Mouse (Mus musculus): ENCODE data around the gene Mreg. TPM values are rescaled to one million over a fixed set of nuclear protein-coding genes. Genes with fewer than 3 reads are reported as not detected.
"Not testable (repeated sequence)": the region's sequence is repeated elsewhere in the genome, so short reads cannot be mapped to it uniquely, and the experiment has no call there.

The Mreg gene
- polyA plus RNA-seq, 1 experiment from 2014 or later, result 3.9 TPM

- H3K9ac ChIP-seq, result peak overlapping the region; percentile 60; the same call in 1 of the 2 replicates
- peak overlapping the region; percentile 64 for H3K4me2 ChIP-seq
- H3K27ac ChIP-seq, result no peak overlapping the region
- ATAC-seq (ENCODE audit: insufficient number of reproducible peaks, insufficient read depth, low FRiP score, low TSS enrichment, low read depth), result peak; percentile 83
- no peaks in the 10 kb centered on the region for H3K9me3 ChIP-seq
- H3K4me1 ChIP-seq, result no peaks in the 10 kb centered on the region
- H3K27me3 ChIP-seq, result peaks cover 29% of the 10 kb centered on the region
- H3K36me3 ChIP-seq, result no peaks in the 10 kb centered on the region
- 1% methylated on average over 11 of the region's 18 CpGs for WGBS
- peak overlapping the region; percentile 47 for H3K4me3 ChIP-seq
Measured at GRCm38 (mm10) chr1:72226172-72226886, 14.2 kb upstream of the Mreg start.

DNA sequence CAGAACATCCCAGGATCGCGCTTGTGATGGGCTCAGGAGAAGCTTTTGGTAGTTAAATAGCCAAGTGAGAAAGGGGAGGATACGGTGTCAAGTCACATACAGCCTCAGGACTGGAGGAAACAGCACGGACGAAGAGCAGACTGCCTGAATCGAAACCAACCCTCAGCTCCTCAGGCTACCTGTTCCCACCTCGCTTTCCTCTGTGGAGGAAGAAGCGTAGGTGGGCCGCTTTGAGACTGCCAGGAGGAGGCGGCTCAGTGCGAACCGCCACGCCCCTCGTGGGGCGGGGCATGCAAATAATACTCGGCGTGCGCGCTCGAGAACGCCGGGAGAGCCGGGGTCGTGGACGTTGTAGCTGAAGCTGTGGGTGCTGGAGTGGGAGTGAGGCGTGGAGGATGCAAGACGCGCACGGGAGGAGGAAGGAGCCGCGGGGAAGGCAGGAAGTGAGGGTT is 13.6 kb upstream of the Mreg start:
- under 1% methylated on average over 25 of the region's 31 CpGs for WGBS
- ATAC-seq (ENCODE audit: insufficient number of reproducible peaks, insufficient read depth, low FRiP score, low TSS enrichment, low read depth), result peak; percentile 84
- peak overlapping the region; percentile 60; the same call in 1 of the 2 replicates for H3K9ac ChIP-seq
- H3K36me3 ChIP-seq, H3K4me1 ChIP-seq, H3K27ac ChIP-seq, H3K9me3 ChIP-seq: not testable (repeated sequence)
- H3K27me3 ChIP-seq, result peaks cover 29% of the 10 kb centered on the region
- H3K4me2 ChIP-seq, result peak overlapping the region; percentile 64
- H3K4me3 ChIP-seq, result peak overlapping the region; percentile 47

- H3K4me1 ChIP-seq, result no peaks in the 10 kb centered on the region
- peak overlapping the region; percentile 47 for H3K4me3 ChIP-seq
- no peaks in the 10 kb centered on the region for H3K9me3 ChIP-seq
- 8% methylated on average over 13 of the region's 13 CpGs for WGBS
- H3K9ac ChIP-seq, result peak overlapping the region; percentile 60; the same call in 1 of the 2 replicates
- ATAC-seq (ENCODE audit: insufficient number of reproducible peaks, insufficient read depth, low FRiP score, low TSS enrichment, low read depth), result no peak
- no peak overlapping the region for H3K27ac ChIP-seq
- H3K4me2 ChIP-seq, result peak overlapping the region; percentile 64
- no peaks in the 10 kb centered on the region for H3K36me3 ChIP-seq
- H3K27me3 ChIP-seq, result peaks cover 29% of the 10 kb centered on the region
Measured at GRCm38 (mm10) chr1:72225054-72225718, 13.1 kb upstream of the Mreg start.

- peaks cover 23% of the 10 kb centered on the region for H3K27me3 ChIP-seq
- WGBS, result 15% methylated on average over 4 of the region's 4 CpGs
- peaks cover 2% of the 10 kb centered on the region; the same call in 1 of the 2 replicates for H3K4me1 ChIP-seq
- H3K9me3 ChIP-seq, result no peaks in the 10 kb centered on the region
- ATAC-seq (ENCODE audit: insufficient number of reproducible peaks, insufficient read depth, low FRiP score, low TSS enrichment, low read depth), result no peak
- H3K27ac ChIP-seq, result no peak overlapping the region
- no peak overlapping the region for H3K4me3 ChIP-seq
- no peaks in the 10 kb centered on the region for H3K36me3 ChIP-seq
- H3K9ac ChIP-seq, result no peak overlapping the region
- H3K4me2 ChIP-seq, result no peak overlapping the region
Measured at GRCm38 (mm10) chr1:72220008-72220407, 7.9 kb upstream of the Mreg start.

DNA sequence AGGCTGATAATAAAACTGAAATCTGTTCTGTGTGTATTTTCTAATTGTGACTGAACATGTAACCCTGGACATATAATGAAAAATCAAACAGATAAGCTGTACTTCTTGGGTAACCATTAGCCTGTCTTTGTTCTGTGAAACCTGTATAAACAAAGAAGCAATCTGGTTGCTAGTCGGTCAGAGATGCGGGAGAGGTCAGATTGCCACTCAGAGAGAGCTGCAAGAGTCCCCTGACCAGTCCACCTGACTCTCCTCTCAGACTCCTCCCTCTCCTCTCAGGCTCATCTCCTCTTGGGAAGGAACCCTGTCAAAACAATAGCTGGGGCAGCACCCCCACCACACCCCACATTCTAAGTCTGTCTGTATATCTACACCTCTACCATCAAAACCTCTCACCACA is 7.0 kb upstream of the Mreg start:
- 42% methylated on average over 2 of the region's 2 CpGs for WGBS
- Histone ChIP-seq H3K27me3 (peaks cover 14% of the 10 kb centered on the region), H3K4me1 (peaks cover 9% of the 10 kb centered on the region; the same call in 1 of the 2 replicates), H3K36me3 (no peaks in the 10 kb centered on the region), H3K4me3 (no peak overlapping the region), H3K9ac (no peak overlapping the region), H3K9me3 (no peaks in the 10 kb centered on the region), H3K4me2 (no peak overlapping the region), H3K27ac (no peak overlapping the region)
- ATAC-seq (ENCODE audit: insufficient number of reproducible peaks, insufficient read depth, low FRiP score, low TSS enrichment, low read depth), result no peak

- H3K4me1 ChIP-seq, result peaks cover 9% of the 10 kb centered on the region; the same call in 1 of the 2 replicates
- H3K27ac ChIP-seq, result no peak overlapping the region
- no peak overlapping the region for H3K4me3 ChIP-seq
- H3K4me2 ChIP-seq, result no peak overlapping the region
- H3K27me3 ChIP-seq, result peaks cover 9% of the 10 kb centered on the region
- ATAC-seq (ENCODE audit: insufficient number of reproducible peaks, insufficient read depth, low FRiP score, low TSS enrichment, low read depth), result no peak
- no peak overlapping the region for H3K9ac ChIP-seq
- WGBS, result 64% methylated on average over 2 of the region's 2 CpGs
- no peaks in the 10 kb centered on the region for H3K36me3 ChIP-seq
- H3K9me3 ChIP-seq, result no peaks in the 10 kb centered on the region
Measured at GRCm38 (mm10) chr1:72218626-72219025, 6.5 kb upstream of the Mreg start.

DNA sequence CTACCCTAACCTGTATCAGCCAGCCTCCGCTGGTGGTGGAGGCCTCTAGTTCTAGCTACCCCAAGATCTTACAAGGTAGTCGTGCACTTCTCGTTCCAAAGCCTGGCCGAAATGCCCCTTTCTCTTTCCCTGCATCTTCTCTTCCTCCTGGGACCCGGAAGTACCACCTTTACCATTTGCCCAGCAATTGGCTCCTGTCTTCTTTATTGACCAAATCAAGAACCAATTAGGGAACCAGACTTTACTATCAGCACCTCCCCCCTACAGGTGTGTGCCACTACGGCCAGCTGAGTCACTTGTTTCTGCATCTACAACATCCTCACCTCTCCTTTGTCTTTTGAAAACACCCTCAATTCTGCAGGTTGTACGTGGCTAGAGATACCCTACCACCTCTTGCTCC is 4.7 kb upstream of the Mreg start:
- Histone ChIP-seq H3K9ac (no peak overlapping the region), H3K4me3 (no peak overlapping the region), H3K4me1 (peaks cover 9% of the 10 kb centered on the region; the same call in 1 of the 2 replicates), H3K27ac (no peak overlapping the region), H3K27me3 (no peaks in the 10 kb centered on the region), H3K9me3 (no peaks in the 10 kb centered on the region), H3K36me3 (no peaks in the 10 kb centered on the region), H3K4me2 (no peak overlapping the region)
- 86% methylated on average over 7 of the region's 7 CpGs for WGBS
- ATAC-seq (ENCODE audit: insufficient number of reproducible peaks, insufficient read depth, low FRiP score, low TSS enrichment, low read depth), result no peak

- H3K36me3 ChIP-seq, result no peaks in the 10 kb centered on the region
- H3K4me3 ChIP-seq, result no peak overlapping the region
- H3K27ac ChIP-seq, result no peak overlapping the region
- no peak overlapping the region for H3K4me2 ChIP-seq
- peaks cover 17% of the 10 kb centered on the region for H3K4me1 ChIP-seq
- WGBS, result 76% methylated on average over 4 of the region's 4 CpGs
- no peak overlapping the region for H3K9ac ChIP-seq
- ATAC-seq (ENCODE audit: insufficient number of reproducible peaks, insufficient read depth, low FRiP score, low TSS enrichment, low read depth), result no peak
- H3K9me3 ChIP-seq, result no peaks in the 10 kb centered on the region
- peaks cover 8% of the 10 kb centered on the region for H3K27me3 ChIP-seq
Measured at GRCm38 (mm10) chr1:72215174-72215573, 3.1 kb upstream of the Mreg start.

GRCm38 (mm10) chr1:72214470-72214961 is 2.4 kb upstream of the Mreg start:
- no peak for ATAC-seq (ENCODE audit: insufficient number of reproducible peaks, insufficient read depth, low FRiP score, low TSS enrichment, low read depth)
- WGBS, result 46% methylated on average over 7 of the region's 7 CpGs
- H3K4me1 ChIP-seq, result peaks cover 17% of the 10 kb centered on the region
- peaks cover 8% of the 10 kb centered on the region for H3K27me3 ChIP-seq
- no peak overlapping the region for H3K27ac ChIP-seq
- no peak overlapping the region for H3K4me2 ChIP-seq
- H3K9me3 ChIP-seq, result no peaks in the 10 kb centered on the region
- no peak overlapping the region for H3K4me3 ChIP-seq
- no peaks in the 10 kb centered on the region for H3K36me3 ChIP-seq
- H3K9ac ChIP-seq, result no peak overlapping the region

- 86% methylated on average over 3 of the region's 3 CpGs for whole genome bisulfite sequencing
- H3K9me3 ChIP-seq, result no peaks in the 10 kb centered on the region
- no peak overlapping the region for H3K27ac ChIP-seq
- H3K9ac ChIP-seq, result no peak overlapping the region
- no peaks in the 10 kb centered on the region for H3K36me3 ChIP-seq
- H3K4me1 ChIP-seq, result peaks cover 17% of the 10 kb centered on the region
- no peak overlapping the region for H3K4me3 ChIP-seq
- H3K27me3 ChIP-seq, result peaks cover 8% of the 10 kb centered on the region
- H3K4me2 ChIP-seq, result no peak overlapping the region
- ATAC-seq (ENCODE audit: insufficient number of reproducible peaks, insufficient read depth, low FRiP score, low TSS enrichment, low read depth), result no peak
Measured at GRCm38 (mm10) chr1:72213954-72214353, 1.8 kb upstream of the Mreg start.

DNA sequence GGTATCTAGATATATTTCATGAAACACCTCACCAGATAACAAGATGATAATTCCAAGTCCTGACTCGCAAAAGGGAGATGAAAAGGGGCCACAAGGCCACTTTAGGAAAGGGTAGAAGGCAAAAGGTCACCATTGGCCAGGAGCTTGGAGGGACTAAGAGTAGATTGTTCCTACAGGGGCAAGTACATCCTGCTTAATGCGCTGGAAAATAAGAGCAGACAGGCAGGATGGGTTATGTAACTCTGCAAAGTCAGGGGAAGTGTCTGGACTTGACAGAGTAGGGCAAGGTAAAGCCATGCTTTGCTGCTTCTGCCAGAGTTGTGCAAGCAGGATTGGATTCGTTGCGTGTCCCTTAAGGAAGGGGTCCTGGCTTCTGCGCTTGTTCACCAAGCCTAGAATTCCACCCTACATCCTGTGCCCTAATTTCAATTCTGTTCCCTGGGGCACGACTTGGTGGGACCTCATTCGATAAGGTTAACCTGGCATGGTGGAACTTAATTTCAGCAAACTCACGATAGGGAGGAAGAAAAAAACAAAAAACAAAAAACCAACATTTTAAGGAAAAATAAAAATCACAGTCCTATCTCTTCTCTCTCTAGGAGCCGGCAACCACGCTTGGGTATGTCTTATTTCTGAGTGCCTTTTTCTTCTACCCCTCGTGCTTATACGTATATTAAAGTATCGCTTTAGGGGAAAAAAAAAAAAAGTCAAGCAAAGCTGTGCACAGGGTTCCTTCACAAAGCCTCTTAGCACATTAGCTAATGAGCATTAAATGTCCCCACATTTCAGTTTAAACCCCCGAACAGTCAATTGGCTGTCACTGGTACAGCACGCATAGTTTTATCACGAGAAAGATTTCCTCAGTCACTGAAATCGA is 1.1 kb downstream of the Mreg start:
- peaks cover 8% of the 10 kb centered on the region for H3K27me3 ChIP-seq
- H3K9me3 ChIP-seq, result no peaks in the 10 kb centered on the region
- H3K4me3 ChIP-seq, result peak overlapping the region; percentile 77
- ATAC-seq (ENCODE audit: insufficient number of reproducible peaks, insufficient read depth, low FRiP score, low TSS enrichment, low read depth), result no peak
- no peak overlapping the region for H3K9ac ChIP-seq
- peak overlapping the region; percentile 96 for H3K4me2 ChIP-seq
- WGBS, result 8% methylated on average over 17 of the region's 17 CpGs
- no peaks in the 10 kb centered on the region for H3K36me3 ChIP-seq
- peaks cover 17% of the 10 kb centered on the region for H3K4me1 ChIP-seq
- no peak overlapping the region for H3K27ac ChIP-seq
